Mouse (Mus musculus): ENCODE results near the gene Mcrip1.
A peak's percentile ranks its signal among the peaks of the same experiment; 100 is the strongest.

Gene Mcrip1

GRCm38 (mm10) chr11:120542376-120542775 lies 7.2 kb downstream of the Mcrip1 start:
- peaks cover 13% of the 10 kb centered on the region for H3K27me3 ChIP-seq (ENCODE audit: insufficient read depth, low read length)
- H3K9me3 ChIP-seq (ENCODE audit: low read length), result no peaks in the 10 kb centered on the region
- no peak overlapping the region for H3K4me3 ChIP-seq (replicated peaks; ENCODE audit: low read length)
- TF ChIP-seq CTCF (conservative IDR thresholded peaks at IDR 0.05; ENCODE audit: low read length), result no peak
- TF ChIP-seq POU5F1 (IDR thresholded peaks at IDR 0.05; ENCODE audit: borderline replicate concordance, low read length), result no peak
- no peak for TF ChIP-seq NANOG (IDR thresholded peaks at IDR 0.05; ENCODE audit: borderline replicate concordance, low read length)
- H3K36me3 ChIP-seq (ENCODE audit: insufficient read depth, low read length), result peaks cover 46% of the 10 kb centered on the region
- peaks cover 47% of the 10 kb centered on the region for H3K4me1 ChIP-seq (replicated peaks; ENCODE audit: low read depth, low read length)

- H3K4me3 ChIP-seq (replicated peaks; ENCODE audit: low read length), result no peak overlapping the region
- H3K4me1 ChIP-seq (replicated peaks; ENCODE audit: low read depth, low read length), result peaks cover 47% of the 10 kb centered on the region
- TF ChIP-seq POU5F1 (IDR thresholded peaks at IDR 0.05; ENCODE audit: borderline replicate concordance, low read length) (no peak), CTCF (conservative IDR thresholded peaks at IDR 0.05; ENCODE audit: low read length) (peak; percentile 36)
- H3K27me3 ChIP-seq (ENCODE audit: insufficient read depth, low read length), result peaks cover 18% of the 10 kb centered on the region
- no peaks in the 10 kb centered on the region for H3K9me3 ChIP-seq (ENCODE audit: low read length)
- peaks cover 44% of the 10 kb centered on the region for H3K36me3 ChIP-seq (ENCODE audit: insufficient read depth, low read length)
Observed at GRCm38 (mm10) chr11:120541907-120542306, 7.6 kb downstream of the Mcrip1 start.

- TF ChIP-seq CTCF (conservative IDR thresholded peaks at IDR 0.05; ENCODE audit: low read length) (no peak), NANOG (IDR thresholded peaks at IDR 0.05; ENCODE audit: borderline replicate concordance, low read length) (no peak), POU5F1 (IDR thresholded peaks at IDR 0.05; ENCODE audit: borderline replicate concordance, low read length) (no peak)
- Histone ChIP-seq H3K36me3 (ENCODE audit: insufficient read depth, low read length) (peaks cover 27% of the 10 kb centered on the region), H3K4me1 (replicated peaks; ENCODE audit: low read depth, low read length) (peaks cover 47% of the 10 kb centered on the region), H3K27me3 (ENCODE audit: insufficient read depth, low read length) (peaks cover 39% of the 10 kb centered on the region), H3K9me3 (ENCODE audit: low read length) (no peaks in the 10 kb centered on the region), H3K4me3 (replicated peaks; ENCODE audit: low read length) (0 out of 2 replicates have a peak overlapping the region, but pooled peaks have one; percentile 7)
Observed at GRCm38 (mm10) chr11:120539285-120540014, 10.1 kb downstream of the Mcrip1 start.

- no peak for TF ChIP-seq CTCF (conservative IDR thresholded peaks at IDR 0.05; ENCODE audit: low read length)
- no peak for TF ChIP-seq NANOG (IDR thresholded peaks at IDR 0.05; ENCODE audit: borderline replicate concordance, low read length)
- TF ChIP-seq POU5F1 (IDR thresholded peaks at IDR 0.05; ENCODE audit: borderline replicate concordance, low read length), result no peak
Observed at GRCm38 (mm10) chr11:120538955-120539284, 10.6 kb downstream of the Mcrip1 start.

GRCm38 (mm10) chr11:120538485-120538884 lies 11.0 kb downstream of the Mcrip1 start:
- H3K9me3 ChIP-seq (ENCODE audit: low read length), result no peaks in the 10 kb centered on the region
- TF ChIP-seq NANOG (IDR thresholded peaks at IDR 0.05; ENCODE audit: borderline replicate concordance, low read length) (no peak), CTCF (conservative IDR thresholded peaks at IDR 0.05; ENCODE audit: low read length) (no peak), POU5F1 (IDR thresholded peaks at IDR 0.05; ENCODE audit: borderline replicate concordance, low read length) (no peak)
- H3K4me1 ChIP-seq (replicated peaks; ENCODE audit: low read depth, low read length), result peaks cover 47% of the 10 kb centered on the region
- H3K27me3 ChIP-seq (ENCODE audit: insufficient read depth, low read length), result peaks cover 48% of the 10 kb centered on the region
- no peak overlapping the region for H3K4me3 ChIP-seq (replicated peaks; ENCODE audit: low read length)
- H3K36me3 ChIP-seq (ENCODE audit: insufficient read depth, low read length), result peaks cover 18% of the 10 kb centered on the region

More at GRCm38 (mm10) chr11:120538955-120539284, 10.6 kb downstream of the Mcrip1 start:
- no peaks in the 10 kb centered on the region for H3K9me3 ChIP-seq (ENCODE audit: low read length)
- no peak overlapping the region; the same call in 1 of the 2 replicates for H3K4me3 ChIP-seq (replicated peaks; ENCODE audit: low read length)
- H3K4me1 ChIP-seq (replicated peaks; ENCODE audit: low read depth, low read length), result peaks cover 47% of the 10 kb centered on the region
- H3K27me3 ChIP-seq (ENCODE audit: insufficient read depth, low read length), result peaks cover 44% of the 10 kb centered on the region
- H3K36me3 ChIP-seq (ENCODE audit: insufficient read depth, low read length), result peaks cover 22% of the 10 kb centered on the region

GRCm38 (mm10) chr11:120535804-120536203 lies 13.7 kb downstream of the Mcrip1 start:
- peaks cover 32% of the 10 kb centered on the region for H3K4me1 ChIP-seq (replicated peaks; ENCODE audit: low read depth, low read length)
- H3K36me3 ChIP-seq (ENCODE audit: insufficient read depth, low read length), result no peaks in the 10 kb centered on the region
- H3K4me3 ChIP-seq (replicated peaks; ENCODE audit: low read length), result no peak overlapping the region
- peaks cover 75% of the 10 kb centered on the region for H3K27me3 ChIP-seq (ENCODE audit: insufficient read depth, low read length)
- TF ChIP-seq CTCF (conservative IDR thresholded peaks at IDR 0.05; ENCODE audit: low read length) (no peak), NANOG (IDR thresholded peaks at IDR 0.05; ENCODE audit: borderline replicate concordance, low read length) (no peak), POU5F1 (IDR thresholded peaks at IDR 0.05; ENCODE audit: borderline replicate concordance, low read length) (no peak)
- no peaks in the 10 kb centered on the region for H3K9me3 ChIP-seq (ENCODE audit: low read length)

- no peak for TF ChIP-seq POU5F1 (IDR thresholded peaks at IDR 0.05; ENCODE audit: borderline replicate concordance, low read length)
- TF ChIP-seq CTCF (conservative IDR thresholded peaks at IDR 0.05; ENCODE audit: low read length), result no peak
- TF ChIP-seq NANOG (IDR thresholded peaks at IDR 0.05; ENCODE audit: borderline replicate concordance, low read length), result no peak
- H3K9me3 ChIP-seq (ENCODE audit: low read length), result no peaks in the 10 kb centered on the region
- H3K4me3 ChIP-seq (replicated peaks; ENCODE audit: low read length), result no peak overlapping the region
- H3K4me1 ChIP-seq (replicated peaks; ENCODE audit: low read depth, low read length), result peaks cover 29% of the 10 kb centered on the region
- peaks cover 80% of the 10 kb centered on the region for H3K27me3 ChIP-seq (ENCODE audit: insufficient read depth, low read length)
- no peaks in the 10 kb centered on the region for H3K36me3 ChIP-seq (ENCODE audit: insufficient read depth, low read length)
Observed at GRCm38 (mm10) chr11:120535145-120535544, 14.4 kb downstream of the Mcrip1 start.

- Histone ChIP-seq H3K9me3 (ENCODE audit: low read length) (no peaks in the 10 kb centered on the region), H3K36me3 (ENCODE audit: insufficient read depth, low read length) (no peaks in the 10 kb centered on the region), H3K4me1 (replicated peaks; ENCODE audit: low read depth, low read length) (peaks cover 23% of the 10 kb centered on the region), H3K4me3 (replicated peaks; ENCODE audit: low read length) (no peak overlapping the region), H3K27me3 (ENCODE audit: insufficient read depth, low read length) (peaks cover 91% of the 10 kb centered on the region)
- TF ChIP-seq NANOG (IDR thresholded peaks at IDR 0.05; ENCODE audit: borderline replicate concordance, low read length), result no peak
- TF ChIP-seq POU5F1 (IDR thresholded peaks at IDR 0.05; ENCODE audit: borderline replicate concordance, low read length), result no peak
- no peak for TF ChIP-seq CTCF (conservative IDR thresholded peaks at IDR 0.05; ENCODE audit: low read length)
Observed at GRCm38 (mm10) chr11:120534093-120534492, 15.4 kb downstream of the Mcrip1 start.

- peaks cover 86% of the 10 kb centered on the region for H3K27me3 ChIP-seq (ENCODE audit: insufficient read depth, low read length)
- H3K4me1 ChIP-seq (replicated peaks; ENCODE audit: low read depth, low read length), result peaks cover 17% of the 10 kb centered on the region
- H3K36me3 ChIP-seq (ENCODE audit: insufficient read depth, low read length), result no peaks in the 10 kb centered on the region
- no peaks in the 10 kb centered on the region for H3K9me3 ChIP-seq (ENCODE audit: low read length)
- TF ChIP-seq NANOG (IDR thresholded peaks at IDR 0.05; ENCODE audit: borderline replicate concordance, low read length) (no peak), CTCF (conservative IDR thresholded peaks at IDR 0.05; ENCODE audit: low read length) (no peak), POU5F1 (IDR thresholded peaks at IDR 0.05; ENCODE audit: borderline replicate concordance, low read length) (no peak)
- no peak overlapping the region for H3K4me3 ChIP-seq (replicated peaks; ENCODE audit: low read length)
Observed at GRCm38 (mm10) chr11:120531646-120532045, 17.9 kb downstream of the Mcrip1 start.

All from E14TG2a.4 (cell line).